Mouse (Mus musculus) neural tube, embryonic 15.5 days (tissue): Measurements from ENCODE around the gene Ppt2. TPM values are rescaled to one million over a fixed set of nuclear protein-coding genes. Genes with fewer than 3 reads are reported as not detected.

Experiments
- ATAC-seq: fragments of 200-750 bp; cut with Nextera tagmentation; 2 replicates; pipeline ENCODE4 v1.8.0; 2017; ENCODE audit warnings: mild to moderate bottlenecking, moderate TSS enrichment, moderate library complexity; ENCODE audit not compliant: low FRiP score
- H3K27ac ChIP-seq: fragments of 300-500 bp; sonication (generic); replicated peaks from 2 replicates; pipeline ENCODE4 v1.5.1; 2015; ENCODE audit warnings: mild to moderate bottlenecking, inconsistent platforms
- H3K27me3 ChIP-seq: fragments of 300-500 bp; sonication (generic); replicated peaks from 2 replicates; pipeline ENCODE4 v1.6.1; 2015; ENCODE audit warnings: inconsistent platforms
- H3K36me3 ChIP-seq: fragments of 300-500 bp; sonication (generic); 2 replicates; pipeline ENCODE4 v1.6.1; 2015; ENCODE audit warnings: inconsistent platforms
- H3K4me1 ChIP-seq: fragments of 300-500 bp; sonication (generic); 2 replicates; pipeline ENCODE4 v1.6.1; 2015; ENCODE audit warnings: inconsistent platforms
- H3K4me2 ChIP-seq: fragments of 300-500 bp; sonication (generic); 2 replicates; pipeline ENCODE4 v1.6.1; 2015; ENCODE audit warnings: inconsistent platforms, mild to moderate bottlenecking, moderate library complexity
- H3K4me3 ChIP-seq: fragments of 300-500 bp; sonication (generic); replicated peaks from 2 replicates; pipeline ENCODE4 v1.5.1; 2015; ENCODE audit warnings: mild to moderate bottlenecking, inconsistent platforms
- H3K9ac ChIP-seq: fragments of 300-500 bp; sonication (generic); replicated peaks from 2 replicates; pipeline ENCODE4 v1.6.1; 2015; ENCODE audit warnings: mild to moderate bottlenecking, inconsistent platforms
- H3K9me3 ChIP-seq: fragments of 300-500 bp; sonication (generic); replicated peaks from 2 replicates; pipeline ENCODE4 v1.6.1; 2016; ENCODE audit warnings: inconsistent platforms
- WGBS: fragments of 180-500 bp; shearing (Covaris S2); methylation state at CpG from one replicate; pipeline ENCODE4 v1.1.7; 2015; ENCODE audit warnings: mixed read lengths; 5-methylcytosine and 5-hydroxymethylcytosine counted together
- polyA plus RNA-seq: library from polyadenylated mRNA; unstranded; fragments of >200 nt; fragmentation: Nextera tagmentation; extraction: Ambion mirVana; gene quantifications from 2 replicates; pipeline ENCODE4 v1.2.1, GENCODE M21; 2015

Ppt2 gene
- polyA plus RNA-seq, 1 experiment from 2014 or later: 20.1 TPM

DNA sequence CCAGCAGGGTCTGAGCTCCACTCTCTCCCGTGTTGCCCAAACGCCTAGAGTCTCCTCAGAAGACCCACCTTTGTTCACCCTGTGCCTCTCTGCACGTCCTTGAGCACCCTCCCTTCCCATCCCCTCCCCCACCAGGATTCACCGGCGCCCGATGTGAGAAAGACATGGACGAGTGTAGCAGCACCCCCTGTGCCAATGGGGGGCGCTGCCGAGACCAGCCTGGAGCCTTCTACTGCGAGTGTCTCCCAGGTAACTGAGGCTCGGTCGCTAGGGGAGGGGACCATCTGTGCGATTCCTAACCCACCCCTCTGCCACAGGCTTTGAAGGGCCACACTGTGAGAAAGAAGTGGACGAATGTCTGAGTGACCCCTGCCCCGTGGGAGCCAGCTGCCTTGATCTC lies 55.9 kb downstream of the Ppt2 start:
- Histone ChIP-seq H3K4me2 (no peak overlapping the region), H3K9ac (no peak overlapping the region), H3K27ac (no peak overlapping the region), H3K36me3 (no peaks in the 10 kb centered on the region), H3K4me1 (no peaks in the 10 kb centered on the region), H3K27me3 (no peaks in the 10 kb centered on the region), H3K9me3 (no peaks in the 10 kb centered on the region), H3K4me3 (no peak overlapping the region)
- ATAC-seq: no peak
- WGBS: 10% methylated on average over 15 of the region's 15 CpGs

- WGBS: 11% methylated on average over 5 of the region's 5 CpGs
- Histone ChIP-seq H3K9me3 (no peaks in the 10 kb centered on the region), H3K4me2 (no peak overlapping the region), H3K4me3 (no peak overlapping the region), H3K9ac (no peak overlapping the region), H3K4me1 (no peaks in the 10 kb centered on the region), H3K27me3 (no peaks in the 10 kb centered on the region), H3K36me3 (no peaks in the 10 kb centered on the region), H3K27ac (no peak overlapping the region)
- ATAC-seq: no peak
Observed at GRCm38 (mm10) chr17:34571875-34572274, 56.4 kb downstream of the Ppt2 start.

GRCm38 (mm10) chr17:34569919-34570318 lies 58.4 kb downstream of the Ppt2 start:
- H3K27me3 ChIP-seq: no peaks in the 10 kb centered on the region

DNA sequence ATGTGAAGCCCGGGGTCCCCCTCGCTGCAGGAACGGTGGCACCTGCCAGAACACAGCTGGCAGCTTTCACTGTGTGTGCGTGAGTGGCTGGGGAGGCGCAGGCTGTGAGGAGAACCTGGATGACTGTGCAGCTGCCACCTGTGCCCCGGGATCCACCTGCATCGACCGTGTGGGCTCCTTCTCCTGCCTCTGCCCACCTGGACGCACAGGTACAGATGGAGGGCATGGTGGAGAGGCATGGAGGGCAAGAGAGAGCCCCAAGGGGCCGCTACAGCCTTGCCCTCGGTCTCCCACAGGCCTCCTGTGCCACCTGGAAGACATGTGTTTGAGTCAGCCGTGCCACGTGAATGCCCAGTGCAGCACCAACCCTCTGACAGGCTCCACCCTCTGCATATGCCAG lies 59.9 kb downstream of the Ppt2 start:
- no peak overlapping the region for H3K4me2 ChIP-seq
- no peak overlapping the region for H3K9ac ChIP-seq
- H3K27ac ChIP-seq: no peak overlapping the region
- 0 out of 2 replicates have a peak, but pooled peaks cover 5% of the 10 kb centered on the region for H3K4me1 ChIP-seq
- no peaks in the 10 kb centered on the region for H3K27me3 ChIP-seq
- H3K36me3 ChIP-seq: no peaks in the 10 kb centered on the region
- H3K9me3 ChIP-seq: no peaks in the 10 kb centered on the region
- ATAC-seq: no peak
- 82% methylated on average over 13 of the region's 13 CpGs for WGBS
- no peak overlapping the region for H3K4me3 ChIP-seq

More at GRCm38 (mm10) chr17:34569919-34570318, 58.4 kb downstream of the Ppt2 start:
- Histone ChIP-seq H3K36me3 (no peaks in the 10 kb centered on the region), H3K27ac (no peak overlapping the region), H3K9ac (no peak overlapping the region), H3K4me1 (no peaks in the 10 kb centered on the region), H3K4me2 (no peak overlapping the region), H3K4me3 (no peak overlapping the region), H3K9me3 (no peaks in the 10 kb centered on the region)
- no peak for ATAC-seq
- WGBS: 76% methylated on average over 4 of the region's 4 CpGs

DNA sequence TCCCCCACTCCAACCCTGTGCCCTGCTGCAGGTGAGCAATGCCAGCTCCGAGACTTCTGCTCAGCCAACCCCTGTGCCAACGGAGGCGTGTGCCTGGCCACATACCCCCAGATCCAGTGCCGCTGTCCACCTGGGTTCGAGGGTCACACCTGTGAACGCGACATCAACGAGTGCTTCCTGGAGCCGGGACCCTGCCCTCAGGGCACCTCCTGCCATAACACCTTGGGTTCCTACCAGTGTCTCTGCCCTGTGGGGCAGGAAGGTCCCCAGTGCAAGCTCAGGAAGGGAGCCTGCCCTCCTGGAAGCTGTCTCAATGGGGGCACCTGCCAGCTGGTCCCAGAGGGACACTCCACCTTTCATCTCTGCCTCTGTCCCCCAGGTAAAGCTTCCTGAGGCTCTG lies 61.0 kb downstream of the Ppt2 start:
- no peaks in the 10 kb centered on the region for H3K9me3 ChIP-seq
- H3K9ac ChIP-seq: no peak overlapping the region
- no peaks in the 10 kb centered on the region for H3K27me3 ChIP-seq
- 0 out of 2 replicates have a peak, but pooled peaks cover 5% of the 10 kb centered on the region for H3K4me1 ChIP-seq
- H3K36me3 ChIP-seq: no peaks in the 10 kb centered on the region
- WGBS: 83% methylated on average over 9 of the region's 9 CpGs
- H3K27ac ChIP-seq: no peak overlapping the region
- no peak overlapping the region for H3K4me2 ChIP-seq
- no peak overlapping the region for H3K4me3 ChIP-seq
- no peak for ATAC-seq

Other genes starting within 250 kb of the Ppt2 start
- 5.1 and 5.5 TPM in 2 replicates for gene BC051142, start 229.7 kb downstream of the Ppt2 start, polyA plus RNA-seq
- 0.74 TPM in 1 of 2 replicates, not detected in the other for gene Btnl4, start 151.2 kb downstream of the Ppt2 start, polyA plus RNA-seq
- gene Btnl6, start 111.2 kb downstream of the Ppt2 start, polyA plus RNA-seq: not detected in 2 replicates
- gene Notch4, start 64.2 kb downstream of the Ppt2 start, polyA plus RNA-seq: 8.0 and 8.5 TPM in 2 replicates
- 3.8 and 14.5 TPM in 2 replicates for gene Gpsm3, start 38.7 kb downstream of the Ppt2 start, polyA plus RNA-seq
- 8.2 and 10.3 TPM in 2 replicates for gene Pbx2, start 37.2 kb downstream of the Ppt2 start, polyA plus RNA-seq
- 1.0 and 1.4 TPM in 2 replicates for gene Ager, start 30.6 kb downstream of the Ppt2 start, polyA plus RNA-seq
- 256 and 280 TPM in 2 replicates for gene Rnf5, start 24.8 kb downstream of the Ppt2 start, polyA plus RNA-seq
- gene Agpat1, start 24.2 kb downstream of the Ppt2 start, polyA plus RNA-seq: 109 and 133 TPM in 2 replicates
- gene Egfl8, start 12.5 kb downstream of the Ppt2 start, polyA plus RNA-seq: 12.3 and 14.9 TPM in 2 replicates
- gene Prrt1, start 1.0 kb upstream of the Ppt2 start, polyA plus RNA-seq: 6.3 and 7.3 TPM in 2 replicates
- 14.9 and 15.8 TPM in 2 replicates for gene Fkbpl, start 16.3 kb upstream of the Ppt2 start, polyA plus RNA-seq
- 109 and 112 TPM in 2 replicates for gene Atf6b, start 18.6 kb upstream of the Ppt2 start, polyA plus RNA-seq
- gene Tnxb, start 42.0 kb upstream of the Ppt2 start, polyA plus RNA-seq: 0.50 and 0.64 TPM in 2 replicates
- 0.14 and 0.27 TPM in 2 replicates for gene C4b, start 115.4 kb upstream of the Ppt2 start, polyA plus RNA-seq
- not detected in 2 replicates for gene Cyp21a1, start 176.1 kb upstream of the Ppt2 start, polyA plus RNA-seq
- gene Stk19, start 208.4 kb upstream of the Ppt2 start, polyA plus RNA-seq: 40.0 and 41.6 TPM in 2 replicates
- gene Dxo, start 208.5 kb upstream of the Ppt2 start, polyA plus RNA-seq: 58.9 and 64.8 TPM in 2 replicates
- 56.6 and 57.4 TPM in 2 replicates for gene Skiv2l, start 221.7 kb upstream of the Ppt2 start, polyA plus RNA-seq
- gene Nelfe, start 221.9 kb upstream of the Ppt2 start, polyA plus RNA-seq: 77.4 and 77.8 TPM in 2 replicates
- 2.4 and 5.9 TPM in 2 replicates for gene Cfb, start 234.0 kb upstream of the Ppt2 start, polyA plus RNA-seq